Mouse (Mus musculus) testis, adult 2 months (tissue): ENCODE measurements at regions not wholly inside any gene's neighbourhood (a gene's known extent, or its start where the extent isn't known, plus 50 kb on each side); places are given as distances from the start of the nearest gene placed in this dataset.

Experiments used
- H3K27ac ChIP-seq: fragments of 200-500 bp; 2 replicates; pipeline ENCODE4 v1.5.1; 2012; ENCODE audit warnings: low read depth, low read length; ENCODE audit not compliant: control insufficient read depth, insufficient read depth
- H3K27me3 ChIP-seq: fragments of 200-500 bp; 2 replicates; pipeline ENCODE4 v1.6.1; 2012; ENCODE audit warnings: mild to moderate bottlenecking, low read length, moderate library complexity; ENCODE audit not compliant: control insufficient read depth, insufficient read depth
- H3K36me3 ChIP-seq: fragments of 200-500 bp; 2 replicates; pipeline ENCODE4 v1.6.1; 2012; ENCODE audit warnings: mild to moderate bottlenecking, low read length; ENCODE audit not compliant: control insufficient read depth, insufficient read depth
- H3K4me1 ChIP-seq: fragments of 200-500 bp; 2 replicates; pipeline ENCODE4 v1.6.1; 2012; ENCODE audit warnings: low read length; ENCODE audit not compliant: control insufficient read depth, insufficient read depth
- H3K4me3 ChIP-seq: fragments of 200-500 bp; 2 replicates; pipeline ENCODE4 v1.5.1; 2012; ENCODE audit warnings: low read depth, mild to moderate bottlenecking, low read length, moderate library complexity, mixed read lengths; ENCODE audit not compliant: control insufficient read depth
- CTCF ChIP-seq: fragments of 200-500 bp; IDR thresholded peaks from 2 replicates; pipeline ENCODE4 v1.5.1; 2012; ENCODE audit warnings: low read depth, mild to moderate bottlenecking, inconsistent platforms, low read length, moderate library complexity; ENCODE audit not compliant: control insufficient read depth, insufficient read depth, insufficient replicate concordance
- POLR2A ChIP-seq: fragments of 200-500 bp; IDR thresholded peaks from 2 replicates; pipeline ENCODE4 v1.6.1; 2012; ENCODE audit warnings: low read depth, mild to moderate bottlenecking, inconsistent platforms, low read length, moderate library complexity; ENCODE audit not compliant: control insufficient read depth

- TF ChIP-seq CTCF (no peak), POLR2A (no peak)
Observed at GRCm38 (mm10) chr16:85649516-85649915, 96.3 kb upstream of the Cyyr1 start.

GRCm38 (mm10) chr16:85640992-85641391 lies 87.8 kb upstream of the Cyyr1 start:
- no peaks in the 10 kb centered on the region for H3K27me3 ChIP-seq
- TF ChIP-seq POLR2A (no peak), CTCF (no peak)

More at GRCm38 (mm10) chr16:85649516-85649915, 96.3 kb upstream of the Cyyr1 start:
- H3K27ac ChIP-seq, result no peak overlapping the region
- H3K27me3 ChIP-seq, result no peaks in the 10 kb centered on the region
- no peaks in the 10 kb centered on the region for H3K36me3 ChIP-seq
- no peaks in the 10 kb centered on the region for H3K4me1 ChIP-seq
- no peak overlapping the region for H3K4me3 ChIP-seq

GRCm38 (mm10) chr16:85637079-85637478 lies 83.9 kb upstream of the Cyyr1 start:
- H3K36me3 ChIP-seq, result no peaks in the 10 kb centered on the region
- TF ChIP-seq CTCF, result no peak
- no peak for TF ChIP-seq POLR2A
- no peaks in the 10 kb centered on the region for H3K4me1 ChIP-seq
- no peak overlapping the region for H3K4me3 ChIP-seq
- H3K27ac ChIP-seq, result no peak overlapping the region
- no peaks in the 10 kb centered on the region for H3K27me3 ChIP-seq

More at GRCm38 (mm10) chr16:85640992-85641391, 87.8 kb upstream of the Cyyr1 start:
- no peaks in the 10 kb centered on the region for H3K36me3 ChIP-seq
- H3K4me3 ChIP-seq, result no peak overlapping the region
- no peak overlapping the region for H3K27ac ChIP-seq
- H3K4me1 ChIP-seq, result no peaks in the 10 kb centered on the region

GRCm38 (mm10) chr16:85629738-85630137 lies 76.5 kb upstream of the Cyyr1 start:
- H3K27me3 ChIP-seq, result no peaks in the 10 kb centered on the region
- H3K36me3 ChIP-seq, result no peaks in the 10 kb centered on the region
- H3K4me1 ChIP-seq, result no peaks in the 10 kb centered on the region
- no peak for TF ChIP-seq CTCF
- no peak for TF ChIP-seq POLR2A
- H3K27ac ChIP-seq, result no peak overlapping the region
- H3K4me3 ChIP-seq, result no peak overlapping the region

GRCm38 (mm10) chr16:85624505-85624904 lies 71.3 kb upstream of the Cyyr1 start:
- Histone ChIP-seq H3K27me3 (no peaks in the 10 kb centered on the region), H3K4me3 (no peak overlapping the region), H3K36me3 (no peaks in the 10 kb centered on the region), H3K27ac (no peak overlapping the region), H3K4me1 (no peaks in the 10 kb centered on the region)
- TF ChIP-seq POLR2A (no peak), CTCF (no peak)

- Histone ChIP-seq H3K27ac (no peak overlapping the region), H3K36me3 (no peaks in the 10 kb centered on the region), H3K27me3 (no peaks in the 10 kb centered on the region), H3K4me3 (no peak overlapping the region), H3K4me1 (no peaks in the 10 kb centered on the region)
- TF ChIP-seq POLR2A (no peak), CTCF (no peak)
Observed at GRCm38 (mm10) chr16:85604089-85604488, 50.9 kb upstream of the Cyyr1 start.
